Mouse (Mus musculus): ENCODE data around the gene Pllp. TPM values are rescaled to one million over a fixed set of nuclear protein-coding genes. Genes with fewer than 3 reads are reported as not detected.

Gene Pllp
- polyA plus RNA-seq, 1 experiment from 2014 or later, result 45.1 TPM

- Histone ChIP-seq H3K27ac (ENCODE audit: low read depth) (no peak overlapping the region), H3K9ac (ENCODE audit: low read length) (no peak overlapping the region), H3K27me3 (replicated peaks; ENCODE audit: control insufficient read depth, insufficient read depth, low read length) (no peaks in the 10 kb centered on the region), H3K4me2 (ENCODE audit: low read length) (no peak overlapping the region), H3K9me3 (ENCODE audit: control insufficient read depth, low read length) (peaks cover 4% of the 10 kb centered on the region; the same call in 1 of the 2 replicates), H3K4me1 (replicated peaks; ENCODE audit: control insufficient read depth, insufficient read depth, low read length) (peaks cover 4% of the 10 kb centered on the region; the same call in 1 of the 2 replicates), H3K36me3 (ENCODE audit: control insufficient read depth, insufficient read depth, low read length) (no peaks in the 10 kb centered on the region), H3K4me3 (ENCODE audit: low read depth, low read length) (no peak overlapping the region)
- WGBS, result 94% methylated on average over 3 of the region's 3 CpGs
- DNase-seq (ENCODE audit: low spot score), result no peak
- no peak for ATAC-seq (replicated peaks; ENCODE audit: low FRiP score, low TSS enrichment, low read depth)
Measured at GRCm38 (mm10) chr8:94680414-94680813, 15.7 kb downstream of the Pllp start.

- WGBS, result 17% methylated on average over 9 of the region's 9 CpGs
Measured at GRCm38 (mm10) chr8:94678582-94678981, 17.5 kb downstream of the Pllp start.

GRCm38 (mm10) chr8:94675923-94676322 lies 20.2 kb downstream of the Pllp start:
- Histone ChIP-seq H3K27ac (ENCODE audit: low read depth) (no peak overlapping the region), H3K4me3 (ENCODE audit: low read depth, low read length) (no peak overlapping the region), H3K4me2 (ENCODE audit: low read length) (no peak overlapping the region), H3K4me1 (replicated peaks; ENCODE audit: control insufficient read depth, insufficient read depth, low read length) (no peaks in the 10 kb centered on the region), H3K27me3 (replicated peaks; ENCODE audit: control insufficient read depth, insufficient read depth, low read length) (no peaks in the 10 kb centered on the region), H3K9me3 (ENCODE audit: control insufficient read depth, low read length) (peaks cover 4% of the 10 kb centered on the region; the same call in 1 of the 2 replicates), H3K9ac (ENCODE audit: low read length) (no peak overlapping the region), H3K36me3 (ENCODE audit: control insufficient read depth, insufficient read depth, low read length) (peaks cover 39% of the 10 kb centered on the region)
- DNase-seq (ENCODE audit: low spot score) (no peak), ATAC-seq (replicated peaks; ENCODE audit: low FRiP score, low TSS enrichment, low read depth) (no peak)
- WGBS, result 86% methylated on average over 6 of the region's 6 CpGs

More at GRCm38 (mm10) chr8:94678582-94678981, 17.5 kb downstream of the Pllp start:
- Histone ChIP-seq H3K9ac (ENCODE audit: low read length) (no peak overlapping the region), H3K4me1 (replicated peaks; ENCODE audit: control insufficient read depth, insufficient read depth, low read length) (peaks cover 4% of the 10 kb centered on the region; the same call in 1 of the 2 replicates), H3K9me3 (ENCODE audit: control insufficient read depth, low read length) (peaks cover 4% of the 10 kb centered on the region; the same call in 1 of the 2 replicates), H3K4me2 (ENCODE audit: low read length) (no peak overlapping the region), H3K27me3 (replicated peaks; ENCODE audit: control insufficient read depth, insufficient read depth, low read length) (no peaks in the 10 kb centered on the region), H3K4me3 (ENCODE audit: low read depth, low read length) (no peak overlapping the region), H3K27ac (ENCODE audit: low read depth) (peak overlapping the region; percentile 73; the same call in 1 of the 2 replicates), H3K36me3 (ENCODE audit: control insufficient read depth, insufficient read depth, low read length) (peaks cover 12% of the 10 kb centered on the region)
- no peak for DNase-seq (ENCODE audit: low spot score)
- ATAC-seq (replicated peaks; ENCODE audit: low FRiP score, low TSS enrichment, low read depth), result no peak

- ATAC-seq (replicated peaks; ENCODE audit: low FRiP score, low TSS enrichment, low read depth) (no peak), DNase-seq (ENCODE audit: low spot score) (no peak)
- Histone ChIP-seq H3K4me3 (ENCODE audit: low read depth, low read length) (no peak overlapping the region), H3K36me3 (ENCODE audit: control insufficient read depth, insufficient read depth, low read length) (peaks cover 48% of the 10 kb centered on the region), H3K4me2 (ENCODE audit: low read length) (no peak overlapping the region), H3K9ac (ENCODE audit: low read length) (no peak overlapping the region), H3K27ac (ENCODE audit: low read depth) (no peak overlapping the region), H3K27me3 (replicated peaks; ENCODE audit: control insufficient read depth, insufficient read depth, low read length) (no peaks in the 10 kb centered on the region), H3K9me3 (ENCODE audit: control insufficient read depth, low read length) (no peaks in the 10 kb centered on the region), H3K4me1 (replicated peaks; ENCODE audit: control insufficient read depth, insufficient read depth, low read length) (no peaks in the 10 kb centered on the region)
- 71% methylated on average over 5 of the region's 5 CpGs for WGBS
Measured at GRCm38 (mm10) chr8:94674384-94674783, 21.7 kb downstream of the Pllp start.

GRCm38 (mm10) chr8:94666456-94667308 lies 29.4 kb downstream of the Pllp start, which contains the start of gene Arl2bp:
TSS of gene Arl2bp (plus strand) at chr8:94666600.
- H3K27ac ChIP-seq (ENCODE audit: low read depth), result peak within 1 kb of the TSS; percentile 80
- H3K27me3 ChIP-seq (replicated peaks; ENCODE audit: control insufficient read depth, insufficient read depth, low read length), result no peaks in the 10 kb centered on the region
- peak within 1 kb of the TSS; percentile 95 for H3K9ac ChIP-seq (ENCODE audit: low read length)
- peak; percentile 99 for ATAC-seq (replicated peaks; ENCODE audit: low FRiP score, low TSS enrichment, low read depth)
- peak within 1 kb of the TSS; percentile 71 for H3K4me3 ChIP-seq (ENCODE audit: low read depth, low read length)
- under 1% methylated on average over 72 of the region's 74 CpGs for whole genome bisulfite sequencing
- peaks cover 30% of the 10 kb centered on the region for H3K36me3 ChIP-seq (ENCODE audit: control insufficient read depth, insufficient read depth, low read length)
- peak; percentile 93 for DNase-seq (ENCODE audit: low spot score)
- peaks cover 14% of the 10 kb centered on the region for H3K4me1 ChIP-seq (replicated peaks; ENCODE audit: control insufficient read depth, insufficient read depth, low read length)
- peak within 1 kb of the TSS; percentile 66 for H3K4me2 ChIP-seq (ENCODE audit: low read length)
- no peaks in the 10 kb centered on the region for H3K9me3 ChIP-seq (ENCODE audit: control insufficient read depth, low read length)

- Histone ChIP-seq H3K4me1 (replicated peaks; ENCODE audit: control insufficient read depth, insufficient read depth, low read length) (peaks cover 14% of the 10 kb centered on the region), H3K27ac (ENCODE audit: low read depth) (no peak overlapping the region), H3K4me3 (ENCODE audit: low read depth, low read length) (no peak overlapping the region), H3K36me3 (ENCODE audit: control insufficient read depth, insufficient read depth, low read length) (peaks cover 24% of the 10 kb centered on the region), H3K9me3 (ENCODE audit: control insufficient read depth, low read length) (no peaks in the 10 kb centered on the region), H3K27me3 (replicated peaks; ENCODE audit: control insufficient read depth, insufficient read depth, low read length) (no peaks in the 10 kb centered on the region), H3K4me2 (ENCODE audit: low read length) (no peak overlapping the region), H3K9ac (ENCODE audit: low read length) (no peak overlapping the region)
- WGBS, result 80% methylated on average over 2 of the region's 2 CpGs
- DNase-seq (ENCODE audit: low spot score), result peak; percentile 46
- no peak for ATAC-seq (replicated peaks; ENCODE audit: low FRiP score, low TSS enrichment, low read depth)
Measured at GRCm38 (mm10) chr8:94664722-94665121, 31.4 kb downstream of the Pllp start.

GRCm38 (mm10) chr8:94660418-94660817 lies 35.7 kb downstream of the Pllp start:
- Histone ChIP-seq H3K4me2 (ENCODE audit: low read length) (no peak overlapping the region), H3K27me3 (replicated peaks; ENCODE audit: control insufficient read depth, insufficient read depth, low read length) (no peaks in the 10 kb centered on the region), H3K9ac (ENCODE audit: low read length) (no peak overlapping the region), H3K4me1 (replicated peaks; ENCODE audit: control insufficient read depth, insufficient read depth, low read length) (no peaks in the 10 kb centered on the region), H3K36me3 (ENCODE audit: control insufficient read depth, insufficient read depth, low read length) (peaks cover 42% of the 10 kb centered on the region), H3K9me3 (ENCODE audit: control insufficient read depth, low read length) (no peaks in the 10 kb centered on the region), H3K4me3 (ENCODE audit: low read depth, low read length) (no peak overlapping the region), H3K27ac (ENCODE audit: low read depth) (no peak overlapping the region)
- WGBS, result 78% methylated on average over 4 of the region's 4 CpGs
- DNase-seq (ENCODE audit: low spot score), result no peak
- peak; percentile 89 for ATAC-seq (replicated peaks; ENCODE audit: low FRiP score, low TSS enrichment, low read depth)

GRCm38 (mm10) chr8:94658031-94658430 lies 38.0 kb downstream of the Pllp start:
- no peak overlapping the region for H3K27ac ChIP-seq (ENCODE audit: low read depth)
- no peaks in the 10 kb centered on the region for H3K27me3 ChIP-seq (replicated peaks; ENCODE audit: control insufficient read depth, insufficient read depth, low read length)
- no peaks in the 10 kb centered on the region for H3K4me1 ChIP-seq (replicated peaks; ENCODE audit: control insufficient read depth, insufficient read depth, low read length)
- H3K4me3 ChIP-seq (ENCODE audit: low read depth, low read length), result no peak overlapping the region
- no peak overlapping the region for H3K9ac ChIP-seq (ENCODE audit: low read length)
- H3K4me2 ChIP-seq (ENCODE audit: low read length), result no peak overlapping the region
- WGBS, result 90% methylated on average over 2 of the region's 2 CpGs
- DNase-seq (ENCODE audit: low spot score) (no peak), ATAC-seq (replicated peaks; ENCODE audit: low FRiP score, low TSS enrichment, low read depth) (no peak)
- H3K9me3 ChIP-seq (ENCODE audit: control insufficient read depth, low read length), result no peaks in the 10 kb centered on the region
- peaks cover 60% of the 10 kb centered on the region for H3K36me3 ChIP-seq (ENCODE audit: control insufficient read depth, insufficient read depth, low read length)
